Mouse (Mus musculus) thymus, postnatal 14 days (tissue): ENCODE results near the gene Sox5.

Source experiments
- DNase-seq: peaks from one replicate; pipeline ENCODE4 v3.0.0; 2021

The Sox5 gene

DNA sequence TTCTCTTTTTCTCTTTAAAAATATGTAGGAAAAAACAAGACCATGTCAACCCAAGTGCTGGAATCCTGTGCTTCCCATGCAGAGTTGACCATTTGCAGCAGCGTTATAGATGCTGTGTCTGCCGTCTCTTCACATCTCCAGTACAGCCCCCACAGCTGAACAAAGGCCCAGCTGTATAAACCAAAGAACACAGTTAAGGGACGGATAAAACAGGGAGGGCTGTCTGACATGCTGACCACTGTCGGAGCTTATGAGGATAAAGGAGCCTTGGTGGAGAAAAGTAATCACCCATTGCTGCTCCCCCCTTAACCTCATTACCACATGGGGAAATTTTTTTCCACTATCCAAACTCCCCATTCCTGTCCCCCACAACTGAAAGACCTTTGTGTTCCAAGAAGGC lies 612.0 kb downstream of the Sox5 start:
- no peak for DNase-seq

DNA sequence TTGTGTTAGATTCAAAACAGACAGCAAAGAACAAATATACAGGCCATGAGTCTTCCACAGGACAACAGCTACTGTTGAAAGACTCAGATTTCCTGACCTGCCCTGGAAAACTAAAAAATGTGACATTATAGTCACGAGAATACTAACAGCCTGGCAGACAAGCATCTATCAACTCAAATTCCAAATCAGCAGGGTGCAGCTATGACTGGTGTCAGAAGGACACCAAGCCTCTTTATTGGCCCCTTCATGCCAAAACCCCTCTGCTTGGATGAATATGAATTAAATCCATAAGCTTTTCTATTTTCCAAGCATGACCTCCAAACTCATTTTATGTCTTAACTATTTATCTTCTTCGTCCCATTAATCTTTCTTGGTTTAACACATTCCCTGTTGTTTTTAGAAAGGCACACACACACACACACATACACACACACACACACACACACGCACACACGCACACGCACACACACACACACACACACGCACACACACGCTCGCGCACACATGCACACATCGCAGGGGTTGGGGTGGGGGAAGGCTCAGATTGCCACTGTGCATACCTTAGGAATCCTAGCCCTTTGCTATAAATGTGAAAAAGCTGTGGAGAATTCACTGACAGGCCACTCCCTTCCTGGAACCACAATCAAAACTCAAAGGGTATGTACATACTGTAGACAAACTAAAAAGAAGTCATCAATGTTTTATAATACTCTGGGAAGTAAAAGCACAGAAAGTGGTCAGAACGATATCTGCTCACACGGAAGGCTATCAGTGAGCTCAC lies 612.9 kb downstream of the Sox5 start:
- DNase-seq, result no peak

DNA sequence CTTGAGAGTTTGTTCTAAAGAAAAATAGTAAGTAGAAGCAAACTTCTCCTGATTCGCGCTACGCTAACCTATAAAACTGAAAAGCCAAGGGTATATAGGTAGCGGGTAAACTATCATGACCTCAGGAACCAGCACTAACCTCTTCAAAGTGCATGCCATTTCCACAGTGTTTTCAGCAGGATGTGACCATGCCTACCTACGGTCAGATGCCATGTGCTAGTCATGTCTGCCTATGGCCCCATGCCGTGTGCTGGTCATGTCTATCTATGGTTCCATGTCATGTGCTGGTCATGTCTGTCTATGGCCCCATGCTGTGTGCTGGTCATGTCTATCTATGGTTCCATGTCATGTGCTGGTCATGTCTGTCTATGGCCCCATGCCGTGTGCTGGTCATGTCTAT lies 614.7 kb downstream of the Sox5 start:
- no peak for DNase-seq

DNA sequence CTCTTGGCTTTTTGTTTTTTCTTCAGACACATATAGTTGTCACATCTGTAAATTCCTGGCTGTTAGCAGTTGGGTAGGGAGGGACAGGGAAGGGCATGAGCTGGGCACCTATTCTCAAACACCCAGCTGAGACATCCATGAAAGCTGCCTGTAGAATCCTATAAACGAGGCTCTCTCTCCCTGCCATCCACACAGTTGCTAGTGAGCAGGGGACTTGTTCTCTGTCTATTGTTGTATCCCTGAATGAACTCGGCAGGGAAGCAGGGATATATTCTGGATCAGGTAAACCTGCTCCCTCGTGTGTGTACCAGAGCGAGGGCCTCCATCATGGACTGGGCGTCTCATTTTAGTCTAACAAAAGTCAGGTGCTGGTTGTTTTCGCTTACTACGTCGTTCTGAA lies 615.1 kb downstream of the Sox5 start:
- DNase-seq, result no peak

DNA sequence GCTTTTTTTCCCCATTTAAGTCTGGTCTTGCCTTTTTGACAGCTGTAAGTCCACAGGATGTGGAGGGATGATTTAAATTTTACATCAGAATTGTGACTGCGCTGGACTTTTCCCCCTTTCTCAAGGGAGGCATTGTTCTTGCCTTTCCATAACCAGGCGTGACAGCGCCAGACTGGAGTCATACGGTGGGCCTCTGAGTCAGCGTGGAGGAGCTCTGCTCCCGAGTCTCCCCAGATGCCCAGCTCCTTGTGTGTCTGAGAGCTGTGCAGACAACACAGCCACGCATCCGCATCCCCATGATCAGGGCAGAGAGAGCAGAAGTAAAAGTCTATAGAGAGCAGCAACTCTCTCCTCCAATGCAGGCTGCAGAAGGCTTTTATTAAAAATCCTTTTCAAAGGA lies 615.7 kb downstream of the Sox5 start:
- no peak for DNase-seq

DNA sequence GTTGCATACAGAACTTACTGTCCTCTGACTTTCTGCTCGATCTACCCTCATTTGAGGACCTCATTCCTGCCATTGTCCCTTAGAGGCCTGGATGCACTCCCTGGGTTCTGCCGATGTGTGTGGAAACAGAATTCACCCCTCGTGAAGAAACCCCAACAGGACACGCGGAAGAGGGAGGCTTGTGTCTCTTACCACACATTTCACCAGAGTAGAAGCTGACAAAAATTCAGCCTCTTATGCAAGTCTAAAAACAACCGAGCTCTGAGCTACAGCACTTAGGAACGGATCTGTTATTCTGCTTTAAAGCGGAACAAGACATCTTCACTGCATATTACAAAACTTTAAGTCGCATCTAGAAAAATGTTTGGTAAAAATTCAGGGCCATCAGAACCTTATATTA lies 618.3 kb downstream of the Sox5 start:
- DNase-seq, result no peak

DNA sequence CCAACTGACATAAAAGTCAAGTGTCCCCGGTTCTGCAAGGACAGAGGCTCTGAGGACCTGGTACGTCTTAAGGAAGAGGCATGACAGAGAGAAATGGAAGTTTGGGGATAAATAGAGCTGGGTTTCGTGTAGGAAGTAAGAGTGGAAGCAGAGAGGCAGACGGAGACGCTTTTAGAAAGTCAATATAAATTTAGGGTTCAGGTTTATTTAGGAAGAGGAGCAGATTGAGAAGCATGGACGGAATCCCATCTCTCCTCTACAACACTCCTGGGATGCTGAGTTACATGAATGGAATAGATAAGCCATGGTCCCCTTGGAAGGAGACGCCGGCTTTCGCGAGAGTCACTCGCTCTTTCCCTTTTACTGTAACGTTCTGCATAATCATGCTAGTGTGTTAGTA lies 623.1 kb downstream of the Sox5 start:
- DNase-seq, result no peak

DNA sequence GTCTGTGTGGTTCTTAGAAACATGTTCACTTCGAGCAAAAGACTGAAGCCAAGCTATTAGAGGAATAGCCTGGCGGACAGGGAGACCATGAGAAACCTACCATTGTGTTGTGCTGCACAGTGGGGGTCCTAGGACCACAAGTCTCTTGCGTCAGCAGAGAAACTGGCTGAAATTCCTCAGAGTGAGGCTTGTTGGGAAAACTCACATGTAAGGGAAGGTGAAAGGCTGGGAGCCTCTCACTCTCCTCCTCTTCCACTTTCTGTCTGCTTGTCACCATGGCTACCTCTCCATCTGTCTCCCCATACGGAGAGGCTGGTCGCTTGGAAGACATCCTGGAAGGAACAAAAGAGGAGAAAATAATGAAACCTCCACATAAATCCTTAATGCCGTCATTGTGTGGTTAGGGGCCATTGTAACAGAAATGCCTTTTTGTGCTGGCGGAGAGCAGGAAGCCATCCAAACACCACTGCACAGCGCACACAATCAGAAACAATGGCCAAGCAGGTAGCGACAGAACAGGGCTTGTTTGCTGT lies 626.8 kb downstream of the Sox5 start:
- DNase-seq, result no peak

DNA sequence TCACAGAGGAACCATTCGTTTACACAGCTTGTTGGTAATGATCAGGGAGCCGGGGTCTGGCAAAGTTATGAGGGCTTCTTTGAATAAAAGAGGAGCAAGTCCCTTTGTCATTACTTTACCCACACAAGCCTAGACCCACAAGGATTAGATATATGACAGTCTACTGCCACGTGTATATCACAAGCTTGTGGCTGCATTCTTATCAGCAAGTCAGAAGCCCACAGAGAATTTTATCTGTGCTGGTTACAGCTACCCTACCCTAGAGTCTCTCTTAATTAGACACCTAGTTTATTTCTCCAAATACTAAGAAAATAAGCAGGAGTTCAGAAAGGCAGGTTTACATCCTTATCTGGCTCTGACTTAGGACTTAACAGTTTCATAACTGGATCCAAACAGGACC lies 629.8 kb downstream of the Sox5 start:
- DNase-seq, result no peak

DNA sequence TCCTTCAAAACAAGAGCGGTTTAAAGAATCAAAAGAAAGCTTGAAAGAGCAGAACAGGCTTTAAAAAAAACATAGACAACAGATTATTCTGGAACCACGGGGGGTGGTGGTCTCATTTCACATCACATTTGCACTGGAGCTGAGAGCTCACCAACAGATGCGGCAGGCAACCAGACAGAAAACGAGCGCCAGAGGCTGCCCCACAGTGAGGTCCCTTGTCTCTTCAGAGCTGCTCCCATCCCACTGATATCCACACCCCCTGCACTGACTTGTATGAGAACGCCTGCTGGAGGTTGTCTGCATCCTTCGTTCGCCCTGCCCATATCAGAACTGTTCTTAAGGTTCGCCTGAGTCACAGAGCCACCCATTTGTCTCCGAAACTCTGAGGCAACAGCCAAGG lies 630.7 kb downstream of the Sox5 start:
- no peak for DNase-seq

DNA sequence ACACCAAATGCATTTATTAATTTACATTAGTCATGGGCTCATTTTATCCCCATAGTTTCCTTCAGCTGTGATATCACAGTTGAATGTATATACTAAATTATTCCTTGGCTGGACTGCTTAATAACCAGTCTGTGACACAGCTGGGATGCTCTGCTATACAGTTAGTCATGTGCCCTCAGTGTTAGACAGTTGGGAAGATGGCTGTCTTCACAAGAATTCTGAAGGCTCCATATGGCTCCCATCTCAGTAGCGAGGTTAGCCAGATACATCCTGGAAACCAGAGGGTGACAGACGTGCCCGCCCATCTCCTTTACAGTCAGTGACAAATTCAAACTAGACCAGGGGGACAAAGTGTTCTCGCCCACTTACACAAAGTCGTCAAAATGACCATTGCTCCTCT lies 644.4 kb downstream of the Sox5 start:
- no peak for DNase-seq

DNA sequence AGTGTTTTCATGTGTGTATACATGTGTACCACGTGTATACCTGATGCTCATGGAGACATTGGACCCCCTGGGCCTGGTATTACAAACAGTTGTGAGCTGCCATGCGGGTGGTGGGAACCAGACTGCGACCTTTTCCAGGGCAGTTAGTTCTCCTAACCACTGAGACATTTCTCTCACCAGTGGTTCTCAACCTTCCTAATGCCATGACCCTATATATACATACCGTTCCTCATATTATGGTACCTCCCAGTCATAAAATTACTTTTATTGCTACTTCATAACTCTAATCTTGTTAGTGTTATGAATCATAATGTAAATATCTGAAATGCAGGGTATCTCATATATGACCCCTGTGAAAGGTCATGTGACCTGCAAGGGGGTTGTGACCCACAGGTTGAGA lies 644.9 kb downstream of the Sox5 start:
- no peak for DNase-seq

DNA sequence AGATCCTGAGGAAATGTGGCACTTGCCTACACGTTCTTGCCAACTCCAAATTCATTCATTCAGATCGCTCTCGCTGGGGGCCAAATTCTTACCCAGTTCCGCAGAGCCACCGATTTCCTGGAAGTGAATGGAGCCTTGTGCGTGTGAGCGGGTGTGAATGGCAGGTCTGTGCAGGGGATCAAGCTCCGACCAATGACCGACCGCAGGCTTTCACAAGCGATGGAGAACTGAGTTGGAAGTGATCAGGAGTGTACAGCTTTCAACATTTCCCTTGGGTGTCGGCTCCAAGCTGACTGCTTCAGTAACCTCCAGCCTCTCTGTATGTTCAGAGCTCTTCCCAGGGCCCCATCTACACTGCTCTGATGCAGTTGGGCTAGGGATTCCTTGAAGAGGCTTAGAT lies 651.9 kb downstream of the Sox5 start:
- no peak for DNase-seq

DNA sequence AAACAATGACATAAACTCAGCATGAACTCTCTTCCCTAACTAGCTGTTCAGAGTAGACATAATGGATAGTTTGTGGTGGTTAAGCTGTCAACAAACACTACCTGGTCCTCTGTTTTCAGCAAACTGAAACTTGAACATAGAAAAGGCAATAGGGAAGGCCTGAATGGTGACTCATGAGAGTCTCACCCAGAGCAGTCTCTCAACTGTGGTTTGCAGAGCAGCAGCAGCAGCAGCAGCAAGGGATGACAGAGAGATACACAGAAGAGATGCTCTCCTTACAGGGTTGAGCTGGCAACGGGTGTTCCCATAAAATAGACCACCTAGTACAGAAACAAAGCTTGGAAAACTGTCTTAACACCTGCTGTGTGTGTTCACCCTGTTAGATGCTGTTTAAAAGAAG lies 661.8 kb downstream of the Sox5 start:
- no peak for DNase-seq

DNA sequence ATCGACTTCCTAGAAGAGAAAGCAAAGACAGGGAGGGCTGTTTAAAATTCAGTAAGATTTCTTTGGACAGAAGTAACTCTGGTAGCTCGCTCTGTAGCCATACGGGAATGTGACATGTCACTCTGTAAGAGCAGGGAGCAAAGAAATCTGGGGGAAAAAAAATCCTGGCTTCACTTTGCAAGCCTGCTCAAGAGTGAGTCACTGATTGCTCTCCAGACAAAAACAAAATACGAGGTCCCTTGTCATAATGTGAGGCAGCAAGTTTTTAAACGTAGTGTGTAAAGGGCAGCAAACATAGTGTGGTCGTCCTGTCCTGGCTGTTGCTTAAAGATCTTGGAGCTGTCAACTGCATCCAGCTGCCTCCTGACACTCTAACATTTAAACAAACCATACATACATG lies 665.1 kb downstream of the Sox5 start:
- no peak for DNase-seq

DNA sequence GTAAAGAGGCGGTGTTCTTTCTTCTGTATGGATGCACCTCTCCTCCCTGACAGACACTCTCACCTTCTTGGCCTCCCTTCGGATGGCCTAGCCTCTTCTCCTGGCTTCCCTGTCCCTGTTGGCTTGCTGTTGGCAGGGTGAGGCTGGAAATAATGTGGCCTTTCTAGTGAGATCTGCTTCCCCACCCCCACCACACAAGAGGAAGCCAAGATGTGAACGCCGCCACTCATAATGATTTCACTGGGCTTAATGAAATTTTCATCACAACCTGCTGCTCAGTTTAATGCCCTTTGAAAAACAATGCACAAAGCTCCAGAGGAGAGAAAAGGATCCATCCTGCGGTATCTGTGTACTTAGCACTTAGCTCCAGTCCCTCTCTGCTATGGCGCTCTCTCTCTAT lies 670.2 kb downstream of the Sox5 start:
- DNase-seq, result no peak

DNA sequence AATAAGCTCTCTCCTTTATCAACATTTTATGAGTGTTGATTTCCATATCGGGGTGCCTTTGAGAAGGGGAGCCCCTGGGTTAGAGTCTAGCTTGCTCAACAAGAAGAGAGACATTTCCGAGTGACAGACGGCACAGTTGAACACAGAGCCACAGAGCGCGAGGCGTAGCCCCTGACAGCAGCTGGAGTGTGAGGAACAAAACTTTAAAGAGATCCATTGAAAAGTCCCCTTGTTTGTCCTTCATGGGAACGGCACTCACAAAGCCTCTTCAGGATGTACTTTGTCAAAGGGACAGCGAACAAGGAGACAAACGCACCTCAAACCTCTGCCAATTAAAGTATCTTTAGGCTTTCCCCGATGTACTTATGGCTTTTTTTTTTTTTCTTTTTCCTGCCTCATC lies 674.9 kb downstream of the Sox5 start:
- DNase-seq, result no peak

DNA sequence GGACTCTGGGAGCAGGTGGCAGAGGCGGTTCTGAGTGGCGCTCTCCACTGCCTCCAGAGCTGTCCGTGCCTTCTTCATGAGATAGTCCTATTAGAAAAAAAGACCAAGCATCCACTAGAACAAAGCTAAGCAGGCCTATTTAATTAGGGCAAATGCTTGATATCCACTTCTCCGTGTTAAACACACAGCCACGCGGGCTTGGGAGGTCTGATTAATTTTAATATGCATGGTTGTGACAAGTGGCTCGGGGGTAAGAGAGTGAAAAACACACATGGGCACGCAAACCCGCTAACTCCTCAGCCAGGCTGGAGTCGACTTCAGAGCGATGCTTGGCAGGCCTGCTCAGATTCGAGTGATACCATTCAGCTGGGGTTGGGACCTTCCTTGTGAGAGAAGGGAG lies 676.1 kb downstream of the Sox5 start:
- no peak for DNase-seq

DNA sequence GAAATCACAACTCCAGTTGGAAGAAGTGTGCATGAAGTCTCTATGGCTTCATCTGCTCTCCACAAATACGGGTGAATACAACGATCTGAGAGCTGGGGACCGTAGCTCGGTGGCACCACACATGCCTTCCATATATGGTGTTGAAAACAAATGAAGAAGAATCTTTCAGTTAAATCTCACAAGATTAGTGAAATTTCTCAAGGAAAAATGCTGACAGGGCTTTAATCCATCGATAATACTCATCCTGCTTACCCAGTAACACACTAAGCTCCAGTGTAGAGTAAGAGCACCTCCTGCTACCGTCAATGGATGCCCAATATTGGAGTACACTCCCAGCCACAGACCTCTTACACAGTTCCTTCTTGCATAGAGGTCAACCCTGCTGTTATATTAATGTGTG lies 678.2 kb downstream of the Sox5 start:
- no peak for DNase-seq

DNA sequence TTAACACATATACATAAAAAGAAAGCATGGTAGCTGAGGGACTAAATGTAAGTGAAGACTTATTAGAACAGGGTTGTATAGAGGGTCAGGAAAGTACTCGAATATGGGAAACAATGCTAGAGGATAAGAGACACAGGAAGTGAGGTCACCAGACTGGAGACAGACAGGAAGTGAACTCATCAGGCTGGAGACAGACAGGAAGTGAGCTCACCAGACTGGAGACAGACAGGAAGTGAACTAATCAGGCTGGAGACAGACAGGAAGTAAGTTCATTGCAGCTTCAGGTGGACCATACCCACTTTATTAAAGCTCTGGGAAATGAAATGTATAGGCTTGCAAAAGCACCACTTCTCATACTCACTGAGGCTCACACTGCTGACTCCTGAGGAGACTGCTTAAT lies 680.9 kb downstream of the Sox5 start:
- DNase-seq, result peak; percentile 6

DNA sequence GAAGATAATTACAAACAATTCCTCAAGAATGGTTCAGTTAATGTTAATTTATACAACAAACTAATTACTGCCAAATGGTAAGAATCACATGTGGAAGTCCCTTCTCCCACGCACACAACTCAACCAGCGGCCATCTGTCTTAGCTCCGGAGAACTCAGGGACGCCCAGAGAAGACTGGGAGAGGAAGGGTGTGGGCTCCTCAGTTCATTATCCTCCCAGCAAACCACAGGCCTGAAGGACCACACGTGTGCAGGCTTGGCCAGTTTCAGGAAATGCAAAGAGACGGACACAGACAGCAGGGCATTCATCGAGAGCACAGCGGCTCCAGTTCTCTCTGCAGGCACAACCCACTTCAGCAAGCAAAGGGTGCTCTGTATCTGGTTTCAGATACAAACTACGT lies 683.7 kb downstream of the Sox5 start:
- no peak for DNase-seq

DNA sequence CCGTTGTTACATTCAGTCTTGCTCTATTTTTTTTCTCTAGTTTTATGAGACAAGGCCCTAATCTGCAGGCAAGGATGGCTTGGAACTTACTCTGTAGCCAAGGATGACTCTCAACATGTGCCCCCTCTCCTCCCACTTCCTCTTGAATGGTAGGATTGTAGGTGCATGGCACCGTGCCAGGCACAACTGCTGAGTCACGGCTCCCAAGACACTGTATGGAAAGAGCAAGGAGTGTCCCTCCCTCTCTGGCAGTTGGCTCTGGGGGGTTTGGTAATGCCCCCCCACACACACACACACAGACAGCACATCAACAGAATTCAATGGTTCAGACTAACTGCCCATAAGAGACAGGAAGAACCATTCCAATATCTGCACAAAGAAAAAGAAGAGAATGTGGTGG lies 693.5 kb downstream of the Sox5 start:
- DNase-seq, result no peak

DNA sequence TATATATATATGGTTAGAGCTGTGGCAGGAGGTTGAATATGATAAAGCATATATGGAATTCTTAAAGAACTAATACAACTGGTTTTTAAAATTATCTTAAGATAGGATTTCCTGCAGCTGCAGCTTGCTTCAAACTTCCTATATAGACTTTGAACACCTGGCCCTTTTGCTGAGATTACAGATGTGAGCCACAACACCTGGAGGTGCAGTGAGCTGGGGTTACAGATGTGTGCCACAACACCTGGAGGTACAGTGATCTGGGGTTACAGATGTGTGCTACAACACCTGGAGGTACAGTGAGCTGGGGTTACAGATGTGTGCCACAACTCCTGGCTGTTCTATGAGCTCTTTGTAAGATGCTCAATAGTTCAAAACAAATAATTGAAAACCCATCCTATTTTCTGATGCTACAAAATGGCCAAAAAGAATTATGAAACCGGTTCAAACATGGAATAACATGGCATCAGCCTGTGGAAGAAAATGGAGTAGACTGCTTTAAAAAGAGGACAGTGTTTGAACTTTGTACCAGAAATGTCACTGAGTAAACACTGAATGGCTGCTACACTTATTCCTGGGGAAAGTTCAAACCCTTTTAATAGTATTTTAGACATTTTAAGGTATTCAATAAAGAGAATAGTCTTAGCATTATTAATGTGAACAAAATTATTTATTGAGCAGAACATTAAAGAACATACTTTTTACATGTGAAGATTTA lies 695.5 kb downstream of the Sox5 start:
- no peak for DNase-seq

DNA sequence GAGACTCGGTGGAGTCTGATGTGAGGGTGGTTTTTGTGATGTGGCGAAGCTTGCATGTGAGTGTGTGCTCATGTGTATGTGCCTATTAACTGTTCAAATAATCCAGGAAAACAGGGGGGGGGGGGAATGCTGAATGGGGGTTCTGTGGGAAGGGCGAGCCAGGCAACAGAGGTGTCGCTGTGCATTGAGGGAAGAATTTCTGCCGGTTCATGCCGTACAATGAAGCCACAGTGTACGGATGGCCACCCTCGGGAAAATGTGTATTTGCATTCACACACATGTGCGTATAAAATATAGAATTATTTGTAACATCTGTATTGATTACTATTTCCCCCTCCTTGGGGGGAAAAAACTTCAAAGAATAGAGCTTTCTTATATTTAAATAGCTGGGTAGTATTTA lies 699.5 kb downstream of the Sox5 start:
- DNase-seq, result no peak

DNA sequence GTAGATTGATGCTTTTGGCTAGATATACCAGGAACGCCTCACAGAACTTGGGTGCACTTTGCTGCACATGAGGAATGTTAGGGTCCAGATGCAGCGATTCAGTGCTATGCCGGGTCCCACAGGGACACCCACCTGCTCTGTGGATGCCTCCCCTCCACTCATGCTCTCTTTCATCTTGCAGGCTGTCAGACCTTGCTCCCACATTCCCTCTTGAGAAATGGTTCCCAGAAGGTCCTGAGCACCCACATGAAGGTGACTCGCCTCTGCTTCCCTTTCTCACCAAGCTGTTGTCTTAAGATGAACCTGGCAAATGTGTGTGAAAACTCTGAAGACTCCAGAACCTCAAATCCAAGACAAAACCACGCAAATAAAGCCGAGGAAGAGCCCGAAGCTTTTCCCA lies 704.0 kb downstream of the Sox5 start:
- no peak for DNase-seq
